Mouse (Mus musculus) kidney, postnatal 14 days (tissue): ENCODE measurements around the gene Camkv.
A peak's percentile ranks its signal among the peaks of the same experiment; 100 is the strongest.

ENCODE experiments used
- DNase-seq: peaks from one replicate; pipeline ENCODE4 v3.0.0; 2022; ENCODE audit warnings: mixed read lengths

The Camkv gene

GRCm38 (mm10) chr9:107935374-107935773 lies at the start of gene Camkv:
Gene Camkv, plus strand, starts transcription at chr9:107935674.
- DNase-seq = no peak

DNA sequence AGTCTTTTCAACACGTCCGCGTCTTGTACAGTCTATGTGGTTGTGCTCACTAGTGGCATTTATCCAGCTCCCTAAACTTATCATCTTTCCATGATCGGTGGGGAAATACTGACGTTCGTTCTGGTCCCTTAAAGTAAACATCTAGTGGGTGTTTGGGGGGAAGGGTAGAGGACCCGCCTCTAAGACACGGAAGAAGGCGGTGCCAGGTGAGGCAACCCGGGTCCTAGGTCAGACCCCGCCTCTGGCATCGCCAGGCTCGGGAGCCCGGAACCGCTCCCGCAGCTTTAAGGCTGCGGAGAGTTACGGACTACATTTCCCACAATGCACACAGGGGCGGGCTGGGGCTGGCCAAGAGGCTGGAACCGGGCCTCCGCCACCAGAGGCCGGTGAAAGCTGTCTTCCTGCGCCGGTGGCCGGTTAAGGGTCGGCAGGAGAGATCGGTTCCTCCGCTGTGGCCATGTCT lies 47.6 kb upstream of the Camkv start, which contains the start of gene Mon1a:
TSS of gene Mon1a (plus strand) at position 348 of the 463 bp plus-strand sequence.
- peak; percentile 94 for DNase-seq

DNA sequence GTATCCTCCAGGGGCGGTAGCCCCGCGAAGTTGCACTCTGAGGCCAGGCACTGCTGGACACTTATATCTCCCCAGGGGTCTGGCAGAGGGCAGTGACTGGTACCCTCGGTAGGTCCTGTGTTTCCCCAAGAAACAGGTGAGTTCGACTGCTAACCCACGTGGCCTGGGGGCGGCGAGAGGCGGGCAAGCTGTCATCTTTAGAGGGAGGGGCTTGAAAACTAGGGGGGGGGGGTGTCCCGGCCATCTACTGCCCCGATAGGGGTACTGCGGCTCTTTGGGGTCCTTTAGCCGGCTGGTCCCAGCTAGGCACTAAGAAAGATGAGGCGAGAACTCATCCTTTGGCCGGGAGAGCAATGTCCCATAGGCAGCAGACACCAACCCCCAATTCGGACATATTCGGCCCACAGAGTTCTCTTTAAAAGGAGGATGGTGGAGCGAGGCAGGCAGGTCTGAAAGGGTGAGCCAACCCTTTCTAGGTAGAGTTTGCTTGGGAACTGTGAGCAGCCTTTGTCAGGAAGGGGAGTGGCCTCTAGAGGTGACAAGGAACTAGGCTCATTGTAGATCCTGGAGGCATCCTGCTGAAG lies 47.1 kb upstream of the Camkv start:
- peak; percentile 42 for DNase-seq

DNA sequence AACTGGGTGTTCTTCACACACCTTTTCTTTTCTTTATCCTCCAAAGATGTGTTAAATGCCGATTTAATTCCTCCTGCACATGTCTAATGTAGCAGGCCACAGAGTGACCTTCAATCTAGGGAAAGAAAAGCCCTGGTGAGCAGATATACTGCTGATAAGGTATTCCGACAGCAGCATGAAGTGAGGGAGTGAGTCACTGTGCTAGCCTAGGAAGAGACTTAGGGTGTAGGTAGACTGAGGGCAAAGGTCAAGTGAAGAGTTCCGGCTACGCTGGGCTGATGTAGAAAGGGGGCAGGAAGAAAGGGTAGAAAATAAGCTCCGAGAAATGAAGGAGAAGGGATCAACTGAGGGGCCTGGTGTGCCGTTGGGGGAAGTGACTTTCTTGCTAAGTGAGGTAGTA lies 45.2 kb upstream of the Camkv start:
- DNase-seq = no peak

DNA sequence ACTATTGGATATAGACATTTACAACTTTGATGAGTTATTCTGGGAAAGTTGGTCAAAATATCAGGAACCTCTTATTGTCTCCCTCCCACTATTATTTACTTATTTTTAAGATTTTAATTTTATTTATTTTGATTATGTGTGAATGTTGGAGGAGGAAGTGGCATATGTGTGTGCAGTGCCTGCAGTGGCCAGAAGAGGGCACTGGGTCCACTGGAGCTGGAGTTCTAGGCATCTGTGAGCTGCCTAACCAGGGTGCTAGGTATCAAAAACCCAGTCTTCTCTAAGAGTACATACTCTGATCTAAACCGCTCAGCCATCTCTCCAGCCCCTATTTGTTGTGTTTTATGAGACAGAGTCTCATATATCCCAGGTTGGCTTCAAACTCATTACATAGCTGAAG lies 44.5 kb upstream of the Camkv start:
- no peak for DNase-seq

GRCm38 (mm10) chr9:107898563-107898962 lies 36.9 kb upstream of the Camkv start:
- DNase-seq = no peak

DNA sequence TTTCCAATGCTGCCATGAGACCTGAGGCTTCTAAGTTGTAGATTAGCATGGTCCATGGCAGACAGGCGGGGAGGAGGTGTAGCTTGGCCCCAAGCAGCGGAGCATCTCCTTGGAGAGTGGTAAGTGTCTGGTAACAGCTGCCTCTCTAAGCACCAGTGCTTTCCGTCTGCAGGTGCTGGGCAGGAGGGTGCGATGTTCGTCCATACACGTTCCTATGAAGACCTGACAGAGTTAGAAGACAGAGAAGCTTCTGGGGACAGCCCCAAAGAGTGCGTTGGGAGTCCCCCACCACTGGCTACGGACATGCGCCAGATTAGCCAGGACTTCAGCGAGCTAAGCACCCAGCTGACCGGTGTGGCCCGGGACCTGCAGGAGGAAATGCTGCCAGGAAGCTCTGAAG lies 35.6 kb upstream of the Camkv start:
- DNase-seq = no peak

DNA sequence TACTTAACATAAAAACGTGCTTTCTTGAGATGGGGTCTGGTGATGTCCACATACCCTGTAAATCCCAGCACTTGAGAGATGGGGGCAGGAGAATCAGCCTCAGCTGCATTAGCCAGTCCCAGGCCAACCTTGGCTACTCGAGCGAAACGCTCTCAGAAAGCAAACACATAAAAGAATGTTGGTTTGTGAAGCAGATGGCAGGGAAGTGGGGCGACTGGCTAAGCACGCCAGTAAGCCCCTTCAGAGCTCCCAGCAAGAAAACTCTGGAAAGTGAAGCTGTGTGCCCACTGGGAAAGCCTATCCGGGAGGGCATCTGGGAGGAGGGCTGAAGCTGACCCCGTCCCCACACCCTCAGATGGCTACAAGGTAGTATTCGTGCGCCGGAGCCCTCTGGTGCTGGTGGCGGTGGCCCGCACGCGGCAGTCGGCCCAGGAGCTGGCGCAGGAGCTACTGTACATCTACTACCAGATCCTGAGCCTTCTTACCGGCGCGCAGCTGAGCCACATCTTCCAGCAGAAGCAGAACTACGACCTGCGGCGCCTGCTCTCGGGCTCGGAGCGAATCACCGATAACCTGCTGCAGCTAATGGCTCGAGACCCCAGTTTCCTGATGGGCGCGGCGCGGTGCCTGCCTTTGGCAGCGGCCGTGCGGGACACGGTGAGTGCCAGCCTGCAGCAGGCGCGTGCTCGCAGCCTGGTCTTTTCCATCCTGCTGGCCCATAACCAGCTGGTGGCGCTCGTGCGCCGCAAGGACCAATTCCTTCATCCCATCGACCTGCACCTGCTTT lies 34.4 kb upstream of the Camkv start:
- DNase-seq = peak; percentile 77

GRCm38 (mm10) chr9:107901627-107901914 lies 33.9 kb upstream of the Camkv start:
- no peak for DNase-seq

GRCm38 (mm10) chr9:107904726-107905125 lies 30.7 kb upstream of the Camkv start:
- DNase-seq = peak; percentile 89

DNA sequence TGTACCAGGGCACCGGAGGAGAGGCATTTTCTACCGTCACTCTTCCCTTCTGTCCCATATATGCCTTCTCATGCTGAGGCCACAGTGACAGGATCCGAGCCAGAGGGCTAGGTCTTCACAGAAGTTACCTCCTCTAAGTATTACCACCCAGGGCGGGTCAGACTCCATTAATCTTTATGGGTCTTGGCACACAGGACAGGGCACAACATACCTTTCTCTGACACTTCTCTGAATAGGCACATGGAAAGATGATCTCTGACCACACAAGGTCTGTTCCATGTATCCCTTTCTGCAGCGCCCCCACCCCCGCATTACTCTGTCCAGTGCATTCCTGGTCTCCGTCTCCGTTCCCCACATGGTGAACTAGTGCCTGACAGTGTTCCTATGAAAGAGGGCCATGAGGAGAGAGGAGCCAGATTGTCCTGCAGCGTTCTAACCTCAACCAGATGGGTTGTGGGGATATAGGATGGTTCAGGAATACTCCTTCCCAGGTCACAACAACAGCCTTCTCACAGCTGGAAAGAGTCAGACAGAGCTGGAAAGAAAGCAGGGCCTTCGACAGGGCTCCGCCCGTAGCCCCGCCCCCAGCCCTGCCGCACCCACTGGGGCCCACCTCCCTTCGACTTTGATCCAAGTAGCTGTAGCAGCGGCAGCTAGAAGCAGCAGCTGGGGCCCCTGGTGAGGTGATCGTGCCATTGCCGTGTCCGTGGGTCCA lies 29.1 kb upstream of the Camkv start, which contains the start of gene Mst1r:
TSS of gene Mst1r (plus strand) at position 622 of the 715 bp plus-strand sequence.
- DNase-seq = peak; percentile 90

- DNase-seq = no peak
These were observed 28.3 kb upstream of the Camkv start for GRCm38 (mm10) chr9:107906967-107907800.

GRCm38 (mm10) chr9:107907801-107908120 lies 27.7 kb upstream of the Camkv start:
- no peak for DNase-seq

DNA sequence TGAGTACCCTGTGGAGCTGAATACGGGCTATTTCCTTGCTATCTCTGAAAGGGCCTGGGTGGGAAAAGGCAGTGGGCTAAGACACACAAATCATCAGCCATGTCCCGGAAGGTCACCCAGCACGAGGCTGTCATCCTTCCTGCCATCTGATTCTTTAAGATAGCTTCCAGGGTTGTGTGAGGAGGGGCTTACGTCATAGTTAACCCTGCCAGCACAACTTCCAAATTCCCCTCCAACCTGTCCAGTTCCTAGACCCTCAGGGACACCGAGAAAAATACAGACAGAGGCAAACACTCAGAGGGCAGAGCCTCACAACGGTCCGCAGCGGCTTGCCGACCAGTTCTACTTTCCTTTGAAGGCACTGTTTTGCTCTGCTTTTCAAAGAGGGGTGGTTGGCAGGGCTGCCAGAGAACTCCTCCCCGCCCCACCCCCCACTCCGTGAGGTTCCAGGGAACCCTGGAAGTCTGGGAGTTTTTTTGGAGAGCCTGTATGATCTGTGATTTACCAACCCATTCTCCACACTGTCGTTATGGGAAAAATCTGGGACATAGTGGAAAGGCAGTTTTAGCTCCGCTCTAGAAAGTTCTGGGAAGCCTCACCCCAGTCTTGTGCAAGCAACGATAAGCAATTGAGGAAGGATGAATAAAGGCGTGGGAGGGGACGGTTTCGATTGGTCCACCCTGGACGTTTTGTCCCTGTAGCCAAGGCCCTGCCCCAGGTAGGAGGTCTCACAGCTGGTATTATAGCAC lies 26.9 kb upstream of the Camkv start:
- no peak for DNase-seq

- no peak for DNase-seq
These were observed 25.3 kb upstream of the Camkv start for GRCm38 (mm10) chr9:107910025-107910769.

GRCm38 (mm10) chr9:107914764-107915420 lies 20.6 kb upstream of the Camkv start:
- DNase-seq = no peak

DNA sequence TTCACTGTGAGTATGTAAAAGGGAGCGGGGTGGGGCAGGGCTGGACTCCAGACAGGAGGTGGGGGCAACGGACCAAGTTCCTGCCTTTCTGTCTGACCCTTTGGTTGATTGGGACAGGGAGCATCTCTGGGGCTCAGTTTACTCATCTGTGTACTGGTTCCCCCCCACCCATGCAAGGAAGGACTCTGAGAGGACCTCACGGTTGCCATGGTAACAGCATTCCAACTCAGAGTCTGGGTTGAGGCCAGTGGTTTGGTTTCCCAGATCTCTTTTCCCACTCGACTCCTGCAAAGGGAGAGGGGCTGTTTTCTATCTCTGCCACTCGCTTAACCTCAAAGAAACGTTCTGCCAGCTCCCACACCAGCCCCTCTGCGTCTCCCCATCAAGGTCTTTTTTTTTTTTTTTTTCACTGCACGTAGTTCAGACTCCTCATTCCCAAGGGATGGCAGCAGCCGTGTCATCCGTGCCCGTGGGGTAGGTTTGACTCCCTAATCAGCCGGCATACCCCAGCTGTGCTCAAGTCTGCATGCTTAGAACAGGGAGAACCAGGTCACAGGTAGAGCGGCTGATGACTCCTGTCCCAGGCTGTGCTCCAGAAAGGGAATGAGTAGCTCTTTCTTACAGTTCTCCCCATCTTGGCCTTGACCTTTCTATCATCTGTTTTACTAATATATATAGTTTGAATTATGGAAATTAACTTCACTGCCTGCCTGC lies 17.4 kb upstream of the Camkv start:
- peak; percentile 8 for DNase-seq

DNA sequence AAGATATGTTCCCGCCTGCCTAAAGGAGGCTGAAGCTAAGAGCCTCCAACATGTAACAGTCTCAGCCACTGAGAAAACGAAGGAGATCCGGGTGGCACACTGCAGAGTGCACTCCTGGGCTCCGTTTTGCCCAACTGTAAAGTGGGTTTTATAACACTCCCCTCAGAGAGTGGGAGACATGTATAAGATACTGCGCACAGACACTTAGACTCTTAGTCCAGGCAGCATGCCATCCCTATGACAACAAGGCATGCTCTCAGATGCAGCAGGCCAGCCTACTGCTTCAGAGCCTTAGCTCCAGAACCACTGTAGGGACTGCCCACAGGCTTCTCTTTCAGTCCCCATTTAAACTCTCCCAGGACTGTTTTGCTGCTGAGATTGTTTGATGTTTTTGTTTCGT lies 16.6 kb upstream of the Camkv start:
- DNase-seq = no peak

DNA sequence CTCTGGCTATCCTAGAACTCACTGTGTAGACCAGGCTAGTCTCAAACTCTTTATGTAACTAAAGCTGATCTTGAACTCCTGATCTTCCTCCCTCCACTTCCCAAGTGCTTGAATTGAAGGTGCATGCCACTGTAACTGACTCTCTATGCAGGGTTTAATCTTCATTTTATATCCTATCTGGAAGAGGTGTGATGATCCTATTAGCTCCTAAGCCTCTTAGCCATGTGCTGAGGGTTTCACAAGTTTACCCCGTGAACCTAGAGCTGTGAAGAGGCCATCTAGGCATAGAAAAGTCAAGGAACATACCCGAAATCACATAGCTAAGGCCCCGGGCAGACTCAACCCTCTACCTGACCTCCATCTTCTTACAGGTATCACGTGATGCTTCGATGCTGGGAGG lies 16.0 kb upstream of the Camkv start:
- DNase-seq = no peak

GRCm38 (mm10) chr9:107923021-107923420 lies 12.5 kb upstream of the Camkv start:
- DNase-seq = peak; percentile 53
